ENCODE assay signal across 17 mouse cellular contexts in genomic region chr7:64609866-64610265, GRCm38 (mm10).
A peak's percentile ranks its signal among the peaks of the same experiment; 100 is the strongest.
DNase-seq lines count a peak whose midpoint lies in the region; TF ChIP-seq lines count a peak whose summit lies in the region.
"Had no signal": no experiment of that assay in that cellular context is flagged by ENCODE, and none has a peak within 500 bp of the region (broad histone marks: within the 10 kb centered on the region; RNA-seq: fewer than 3 reads in every experiment).

No protein-coding gene starts in this region.

- peak; percentile 62 to 67 for DNase-seq in cerebellum, postnatal 10 days
- DNase-seq in cerebellum, adult 2 months, result no peak
- DNase-seq in cerebellum, postnatal 14 days, result peak; percentile 56 to 64
- DNase-seq in cerebellum, adult 8-10 months, result no peak
- DNase-seq in heart, adult 11 months, result peak; percentile 23
- no peak for DNase-seq in heart, adult 18-20 months
- DNase-seq: adrenal gland, adult 2 months; adrenal gland, adult 8-10 months; adrenal gland, postnatal 10 days; adrenal gland, postnatal 14 days; adrenal gland, postnatal 25 days; adrenal gland, postnatal 36 days; B cell, adult 2 months; cerebellum, adult 11 months; cerebellum, adult 11-12 months; cerebellum, adult 18-20 months had no signal

- no peak overlapping the region for H3K27ac ChIP-seq in cerebellum, adult 2 months (ENCODE audit: insufficient read depth, low read length)

- no peak for TF ChIP-seq POLR2A in cerebellum, adult 2 months (IDR thresholded peaks at IDR 0.05; ENCODE audit: borderline replicate concordance, insufficient read depth, low read length)

- no peaks in the 10 kb centered on the region for H3K27me3 ChIP-seq in cerebellum, adult 2 months (ENCODE audit: control insufficient read depth, insufficient read depth, low read length)
- H3K27me3 ChIP-seq: Patski had no signal

- H3K4me1 ChIP-seq in cerebellum, adult 2 months (ENCODE audit: control insufficient read depth, insufficient read depth, low read length), result no peaks in the 10 kb centered on the region

- no peak overlapping the region for H3K4me3 ChIP-seq in cerebellum, adult 2 months (replicated peaks; ENCODE audit: insufficient read depth, low read depth, low read length)

- TF ChIP-seq CTCF in cerebellum, adult 2 months (IDR thresholded peaks at IDR 0.05; ENCODE audit: borderline replicate concordance, insufficient read depth, low read depth, low read length), result no peak

- 29% methylated on average over 3 of the region's 3 CpGs for WGBS in cerebellum, adult 2 months

Comparison
In these comparisons a context has a peak if more than half of its experiments do, and no peak if none do; other contexts are left out.
1. DNase-seq: peak in cerebellum, postnatal 10 days (2 of 2), cerebellum, postnatal 14 days (2 of 2) and heart, adult 11 months (single experiment); none in cerebellum, adult 2 months (0 of 2), cerebellum, adult 8-10 months (single experiment) and heart, adult 18-20 months (0 of 2).